Mouse (Mus musculus) limb, embryonic 12.5 days (tissue): ENCODE results near the gene Slc5a4b. TPM values are rescaled to one million over a fixed set of nuclear protein-coding genes. Genes with fewer than 3 reads are reported as not detected.

Source experiments
- ATAC-seq: fragments of 200-750 bp; cut with Nextera tagmentation; 2 replicates; pipeline ENCODE4 v1.8.0; 2017; ENCODE audit warnings: low read depth, moderate TSS enrichment; ENCODE audit not compliant: insufficient number of reproducible peaks, insufficient read depth, low FRiP score, low TSS enrichment
- H3K27ac ChIP-seq: fragments of 300-500 bp; sonication (generic); 2 replicates; pipeline ENCODE4 v1.5.1; 2016; ENCODE audit warnings: mild to moderate bottlenecking, moderate library complexity
- H3K27me3 ChIP-seq: fragments of 300-500 bp; sonication (generic); 2 replicates; pipeline ENCODE4 v1.6.1; 2016; ENCODE audit warnings: mild to moderate bottlenecking, moderate library complexity
- H3K36me3 ChIP-seq: fragments of 300-500 bp; sonication (generic); 2 replicates; pipeline ENCODE4 v1.6.1; 2016; ENCODE audit warnings: mild to moderate bottlenecking, moderate library complexity
- H3K4me1 ChIP-seq: fragments of 300-500 bp; sonication (generic); replicated peaks from 2 replicates; pipeline ENCODE4 v1.6.1; 2016
- H3K4me2 ChIP-seq: fragments of 300-500 bp; sonication (generic); 2 replicates; pipeline ENCODE4 v1.6.1; 2016; ENCODE audit warnings: mild to moderate bottlenecking, moderate library complexity
- H3K4me3 ChIP-seq: fragments of 300-500 bp; sonication (generic); replicated peaks from 2 replicates; pipeline ENCODE4 v1.5.1; 2016; ENCODE audit warnings: mild to moderate bottlenecking
- H3K9ac ChIP-seq: fragments of 300-500 bp; sonication (generic); replicated peaks from 2 replicates; pipeline ENCODE4 v1.6.1; 2016; ENCODE audit warnings: mild to moderate bottlenecking, moderate library complexity
- H3K9me3 ChIP-seq: fragments of 300-500 bp; sonication (generic); 2 replicates; pipeline ENCODE4 v1.6.1; 2016; ENCODE audit warnings: mild to moderate bottlenecking, moderate library complexity
- WGBS: fragments of 180-500 bp; shearing (Covaris S2); methylation state at CpG from one replicate; pipeline ENCODE4 v1.1.7; 2016; 5-methylcytosine and 5-hydroxymethylcytosine counted together
- polyA plus RNA-seq: library from polyadenylated mRNA; unstranded; fragments of >200 nt; fragmentation: Nextera tagmentation; extraction: Ambion mirVana; gene quantifications from 2 replicates; pipeline ENCODE4 v1.2.1, GENCODE M21; 2016

Gene Slc5a4b
- polyA plus RNA-seq, 1 experiment from 2014 or later = not detected

DNA sequence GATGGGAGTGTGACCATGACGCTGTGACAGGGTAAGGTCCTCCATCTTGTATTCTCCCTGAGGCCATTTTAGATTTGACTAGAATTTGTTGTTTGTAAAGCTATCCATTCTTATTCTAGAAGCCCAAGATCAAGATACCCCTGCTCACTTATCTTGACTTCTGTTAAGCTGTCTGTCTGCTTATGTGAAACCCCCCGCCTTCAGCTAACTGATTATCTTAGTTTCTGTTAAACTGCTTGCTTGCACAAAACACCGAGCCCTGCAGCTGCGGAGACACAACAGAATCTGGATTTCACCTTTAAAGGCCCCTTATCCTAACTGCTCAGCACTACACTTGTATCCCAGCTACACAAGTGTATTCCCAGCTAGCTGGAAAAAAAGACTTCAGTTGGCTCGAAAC, 73.8 kb downstream of the Slc5a4b start:
- H3K9me3 ChIP-seq = no peaks in the 10 kb centered on the region
- H3K27ac ChIP-seq = no peak overlapping the region
- H3K36me3 ChIP-seq = peaks cover 69% of the 10 kb centered on the region
- H3K9ac ChIP-seq = no peak overlapping the region
- no peak overlapping the region for H3K4me3 ChIP-seq
- no peak overlapping the region for H3K4me2 ChIP-seq
- WGBS = 96% methylated on average over 5 of the region's 5 CpGs
- no peak for ATAC-seq
- H3K27me3 ChIP-seq = no peaks in the 10 kb centered on the region
- peaks cover 8% of the 10 kb centered on the region; the same call in 1 of the 2 replicates for H3K4me1 ChIP-seq

DNA sequence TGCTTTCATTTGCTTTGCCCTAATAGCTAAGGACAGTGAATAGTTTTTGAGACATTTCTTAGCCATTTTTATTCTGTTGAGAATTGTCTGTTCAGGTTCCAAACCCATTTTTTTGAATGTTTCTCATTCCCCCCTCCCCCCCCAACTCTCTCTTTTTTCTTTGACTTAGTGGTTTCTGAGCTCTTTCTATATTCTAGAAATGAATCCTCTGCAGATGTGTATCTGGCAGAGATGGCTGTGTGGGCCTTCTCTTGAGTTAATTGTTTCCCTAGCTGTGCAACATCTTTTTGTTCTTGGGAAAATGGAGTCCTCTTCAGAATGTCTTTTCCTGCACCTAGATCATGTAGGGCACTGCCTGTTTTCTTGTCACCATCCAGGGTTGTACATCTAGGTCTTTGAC, 75.5 kb downstream of the Slc5a4b start:
- H3K36me3 ChIP-seq = peaks cover 54% of the 10 kb centered on the region
- H3K27me3 ChIP-seq = no peaks in the 10 kb centered on the region
- no peak overlapping the region for H3K27ac ChIP-seq
- H3K9me3 ChIP-seq = no peaks in the 10 kb centered on the region
- no peak overlapping the region for H3K4me3 ChIP-seq
- ATAC-seq = no peak
- no peak overlapping the region for H3K4me2 ChIP-seq
- H3K9ac ChIP-seq = no peak overlapping the region
- H3K4me1 ChIP-seq = peaks cover 10% of the 10 kb centered on the region; the same call in 1 of the 2 replicates

GRCm38 (mm10) chr10:76034001-76034600, 76.7 kb downstream of the Slc5a4b start:
- H3K4me1 ChIP-seq = peaks cover 10% of the 10 kb centered on the region; the same call in 1 of the 2 replicates
- peaks cover 43% of the 10 kb centered on the region for H3K36me3 ChIP-seq
- no peaks in the 10 kb centered on the region for H3K27me3 ChIP-seq
- 94% methylated on average over 8 of the region's 8 CpGs for WGBS
- no peak overlapping the region for H3K9ac ChIP-seq
- H3K27ac ChIP-seq = no peak overlapping the region
- H3K4me2 ChIP-seq = peak overlapping the region; percentile 79; the same call in 1 of the 2 replicates
- no peaks in the 10 kb centered on the region for H3K9me3 ChIP-seq
- no peak for ATAC-seq
- no peak overlapping the region for H3K4me3 ChIP-seq

DNA sequence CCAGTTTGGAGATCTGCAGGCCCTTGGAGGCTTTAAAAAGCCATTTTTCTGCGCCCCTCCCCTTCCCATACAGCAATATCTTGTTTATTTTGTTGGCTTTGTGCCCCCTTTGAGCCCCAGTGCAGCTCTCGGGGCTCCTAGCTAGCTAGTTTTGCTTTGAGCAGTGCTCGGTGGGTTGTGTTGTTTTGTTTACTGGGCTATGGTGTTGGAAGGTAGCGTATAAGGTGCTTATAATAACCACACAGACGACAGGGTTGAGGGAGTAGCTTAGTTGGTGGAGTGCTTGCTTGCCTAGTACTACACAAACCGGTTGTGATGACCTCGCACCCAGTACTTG, 77.7 kb downstream of the Slc5a4b start:
- Histone ChIP-seq H3K36me3 (peaks cover 32% of the 10 kb centered on the region), H3K27me3 (no peaks in the 10 kb centered on the region), H3K4me1 (peaks cover 10% of the 10 kb centered on the region; the same call in 1 of the 2 replicates), H3K27ac (peak overlapping the region; percentile 62), H3K9me3 (no peaks in the 10 kb centered on the region), H3K4me3 (peak overlapping the region; percentile 79), H3K9ac (peak overlapping the region; percentile 93), H3K4me2 (peak overlapping the region; percentile 79)
- no peak for ATAC-seq
- WGBS = 13% methylated on average over 7 of the region's 7 CpGs

DNA sequence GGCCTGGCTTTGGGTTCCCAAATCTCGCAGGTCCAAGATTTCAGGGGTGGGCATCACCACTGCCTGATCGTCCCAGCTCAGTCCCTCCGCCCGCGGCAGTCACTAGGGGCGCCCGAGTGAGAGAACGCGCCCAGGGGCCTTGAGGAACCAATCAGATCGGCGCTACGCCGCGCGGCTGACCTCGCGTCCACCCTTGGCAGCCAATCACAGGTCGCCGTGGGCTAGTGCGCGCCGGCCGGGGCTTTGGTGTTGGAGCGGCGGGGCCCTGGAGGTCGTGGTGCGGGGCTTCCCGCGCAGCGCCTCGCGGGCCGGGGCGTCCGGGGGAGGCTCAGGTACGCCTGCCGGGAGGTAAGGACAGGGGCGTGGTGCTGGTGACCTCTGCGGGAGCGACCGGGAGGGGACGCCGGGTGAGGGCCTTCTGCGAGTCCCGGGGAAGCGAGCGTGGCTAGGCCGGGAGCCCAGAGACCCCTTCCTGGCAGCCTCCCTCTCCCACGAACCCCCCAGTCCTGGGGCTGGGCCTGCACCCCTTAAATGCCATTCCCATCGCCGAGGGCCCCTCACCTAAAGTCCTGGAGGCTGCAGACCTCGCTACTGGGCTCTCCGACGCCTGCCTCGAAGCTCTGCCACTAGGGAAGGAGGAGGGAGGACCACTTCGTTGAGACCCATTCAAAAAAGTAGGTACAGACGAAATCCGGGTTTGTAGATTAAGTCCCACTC, 78.2 kb downstream of the Slc5a4b start, which contains the start of gene Zfp280b:
TSS of gene Zfp280b (plus strand) at position 249 of the 717 bp plus-strand sequence.
- peak within 1 kb of the TSS; percentile 79 for H3K4me3 ChIP-seq
- H3K4me1 ChIP-seq = peaks cover 10% of the 10 kb centered on the region; the same call in 1 of the 2 replicates
- ATAC-seq = peak; percentile 96
- WGBS = under 1% methylated on average over 57 of the region's 58 CpGs
- H3K9ac ChIP-seq = peak within 1 kb of the TSS; percentile 93
- H3K27ac ChIP-seq = peak within 1 kb of the TSS; percentile 62
- peak within 1 kb of the TSS; percentile 79 for H3K4me2 ChIP-seq
- peaks cover 27% of the 10 kb centered on the region for H3K36me3 ChIP-seq
- H3K9me3 ChIP-seq = no peaks in the 10 kb centered on the region
- no peaks in the 10 kb centered on the region for H3K27me3 ChIP-seq

- peak overlapping the region; percentile 79 for H3K4me2 ChIP-seq
- no peak for ATAC-seq
- peaks cover 19% of the 10 kb centered on the region for H3K36me3 ChIP-seq
- peak overlapping the region; percentile 79 for H3K4me3 ChIP-seq
- peaks cover 10% of the 10 kb centered on the region; the same call in 1 of the 2 replicates for H3K4me1 ChIP-seq
- H3K9me3 ChIP-seq = no peaks in the 10 kb centered on the region
- H3K27ac ChIP-seq = peak overlapping the region; percentile 62; the same call in 1 of the 2 replicates
- H3K9ac ChIP-seq = peak overlapping the region; percentile 93
- H3K27me3 ChIP-seq = no peaks in the 10 kb centered on the region
- 53% methylated on average over 14 of the region's 14 CpGs for WGBS
Observed at GRCm38 (mm10) chr10:76031511-76032401, 79.0 kb downstream of the Slc5a4b start.

GRCm38 (mm10) chr10:76030496-76030895, 80.3 kb downstream of the Slc5a4b start:
- no peak for ATAC-seq
- WGBS = 67% methylated on average over 5 of the region's 5 CpGs

GRCm38 (mm10) chr10:76029276-76029675, 81.5 kb downstream of the Slc5a4b start:
- 58% methylated on average over 5 of the region's 5 CpGs for WGBS
- ATAC-seq = no peak
- Histone ChIP-seq H3K4me3 (no peak overlapping the region), H3K9me3 (peaks cover 12% of the 10 kb centered on the region; the same call in 1 of the 2 replicates), H3K9ac (no peak overlapping the region), H3K27ac (no peak overlapping the region), H3K27me3 (no peaks in the 10 kb centered on the region), H3K4me2 (no peak overlapping the region), H3K4me1 (peaks cover 10% of the 10 kb centered on the region; the same call in 1 of the 2 replicates), H3K36me3 (0 out of 2 replicates have a peak, but pooled peaks cover 3% of the 10 kb centered on the region)

More at GRCm38 (mm10) chr10:76030496-76030895, 80.3 kb downstream of the Slc5a4b start:
- H3K27ac ChIP-seq = no peak overlapping the region
- H3K36me3 ChIP-seq = peaks cover 12% of the 10 kb centered on the region; the same call in 1 of the 2 replicates
- H3K4me2 ChIP-seq = no peak overlapping the region
- no peaks in the 10 kb centered on the region for H3K9me3 ChIP-seq
- H3K9ac ChIP-seq = no peak overlapping the region
- H3K27me3 ChIP-seq = no peaks in the 10 kb centered on the region
- H3K4me1 ChIP-seq = peaks cover 10% of the 10 kb centered on the region; the same call in 1 of the 2 replicates
- no peak overlapping the region for H3K4me3 ChIP-seq

DNA sequence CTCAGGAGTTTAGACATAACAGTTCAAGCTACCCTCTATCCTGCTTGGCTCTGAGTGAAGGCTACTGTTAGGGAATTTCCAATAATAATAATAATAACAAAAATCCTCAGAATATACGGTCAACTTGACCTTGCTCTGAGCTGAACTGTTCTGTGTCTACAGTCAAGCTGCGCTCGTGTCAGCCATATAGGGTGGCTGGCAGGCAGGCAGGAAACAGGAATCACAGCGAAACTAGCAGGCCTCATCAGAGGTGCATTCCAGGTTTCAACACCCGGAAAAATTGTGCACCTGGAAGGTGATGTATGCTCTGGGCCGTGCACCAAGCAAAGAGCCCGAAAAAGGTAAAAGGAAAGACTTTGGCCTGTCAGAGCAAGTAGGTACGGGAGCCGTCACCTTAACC, 82.4 kb downstream of the Slc5a4b start:
- ATAC-seq = no peak
- no peak overlapping the region for H3K4me2 ChIP-seq
- H3K27ac ChIP-seq = no peak overlapping the region
- no peaks in the 10 kb centered on the region for H3K36me3 ChIP-seq
- H3K27me3 ChIP-seq = no peaks in the 10 kb centered on the region
- no peak overlapping the region for H3K4me3 ChIP-seq
- 71% methylated on average over 9 of the region's 9 CpGs for WGBS
- peaks cover 18% of the 10 kb centered on the region; the same call in 1 of the 2 replicates for H3K9me3 ChIP-seq
- 0 out of 2 replicates have a peak, but pooled peaks cover 7% of the 10 kb centered on the region for H3K4me1 ChIP-seq
- H3K9ac ChIP-seq = no peak overlapping the region

DNA sequence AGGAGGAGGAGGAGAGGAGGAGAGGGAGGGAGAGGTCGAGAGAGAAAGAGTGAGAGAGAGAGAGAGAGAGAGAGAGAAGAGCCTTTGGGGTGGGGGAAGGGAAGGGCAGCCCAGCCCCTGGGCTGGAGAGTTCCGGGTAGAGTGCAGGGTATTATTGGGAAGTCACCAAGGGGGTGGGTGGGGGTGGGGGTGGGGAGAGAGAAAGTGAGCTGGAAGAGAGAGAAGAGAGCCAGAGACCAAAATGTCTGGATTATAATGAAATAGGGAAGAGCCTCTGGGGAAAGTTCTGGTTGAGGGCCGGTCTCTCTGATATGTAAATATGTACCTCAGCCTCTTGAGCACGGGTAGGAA, 82.8 kb downstream of the Slc5a4b start:
- no peak overlapping the region for H3K4me3 ChIP-seq
- 24% methylated on average over 4 of the region's 4 CpGs for WGBS
- no peak for ATAC-seq
- no peaks in the 10 kb centered on the region for H3K36me3 ChIP-seq
- H3K27ac ChIP-seq = no peak overlapping the region
- H3K4me2 ChIP-seq = no peak overlapping the region
- H3K9me3 ChIP-seq = peaks cover 18% of the 10 kb centered on the region; the same call in 1 of the 2 replicates
- 0 out of 2 replicates have a peak, but pooled peaks cover 4% of the 10 kb centered on the region for H3K4me1 ChIP-seq
- no peak overlapping the region for H3K9ac ChIP-seq
- H3K27me3 ChIP-seq = no peaks in the 10 kb centered on the region
